Mouse (Mus musculus) G1E (cell line): Measurements from ENCODE around the gene Lrp10. TPM values are rescaled to one million over a fixed set of nuclear protein-coding genes. Genes with fewer than 3 reads are reported as not detected.

Experiments
- ATAC-seq: 2 replicates; pipeline ENCODE4 v1.8.0; 2016; ENCODE audit warnings: mild to moderate bottlenecking; ENCODE audit not compliant: insufficient number of reproducible peaks, poor library complexity, low FRiP score, severe bottlenecking; ENCODE audit errors: extremely low read depth
- DNase-seq: peaks from one replicate; pipeline ENCODE4 v3.0.0; 2012; ENCODE audit warnings: low spot score
- H3K27me3 ChIP-seq: 2 replicates; pipeline ENCODE4 v1.6.1; 2012; ENCODE audit warnings: mild to moderate bottlenecking, low read length, inconsistent platforms; ENCODE audit not compliant: insufficient read depth
- H3K36me3 ChIP-seq: replicated peaks from 2 replicates; pipeline ENCODE3; 2012; ENCODE audit warnings: mild to moderate bottlenecking, inconsistent platforms
- H3K4me1 ChIP-seq: 2 replicates; pipeline ENCODE4 v1.6.1; 2012; ENCODE audit warnings: low read depth, low read length, inconsistent platforms, mixed read lengths; ENCODE audit not compliant: insufficient read depth
- H3K4me3 ChIP-seq: 2 replicates; pipeline ENCODE4 v1.5.1; 2012; ENCODE audit warnings: low read depth, mild to moderate bottlenecking, inconsistent platforms, low read length, moderate library complexity, mixed read lengths
- H3K9me3 ChIP-seq: replicated peaks from 2 replicates; pipeline ENCODE4 v1.6.1; 2012; ENCODE audit warnings: inconsistent platforms
- CTCF ChIP-seq: IDR thresholded peaks from 2 replicates; pipeline ENCODE4 v1.5.1; 2012; ENCODE audit warnings: low read depth, low read length, inconsistent platforms, mixed read lengths
- GATA1 ChIP-seq: IDR thresholded peaks from 2 replicates; pipeline ENCODE4 v1.6.1; 2012; ENCODE audit warnings: borderline replicate concordance, low read length, inconsistent platforms, mixed read lengths
- GATA2 ChIP-seq: IDR thresholded peaks from 2 replicates; pipeline ENCODE4 v1.6.1; 2012; ENCODE audit warnings: low read depth, low read length, inconsistent platforms, borderline replicate concordance
- POLR2AphosphoS5 ChIP-seq: IDR thresholded peaks from 2 replicates; pipeline ENCODE4 v1.6.1; 2012; ENCODE audit warnings: low read depth, low read length, inconsistent platforms; ENCODE audit not compliant: insufficient replicate concordance
- TAL1 ChIP-seq: conservative IDR thresholded peaks from 2 replicates; pipeline ENCODE4 v1.6.1; 2012; ENCODE audit warnings: low read depth, low read length, inconsistent platforms, mixed read lengths
- polyA plus RNA-seq: library from polyadenylated mRNA; stranded (reverse); fragments of >175 nt; gene quantifications from 2 replicates; pipeline ENCODE4 v1.2.3, GENCODE M21; 2012
- total RNA-seq, 2 experiments: library from RNA; stranded (forward) in 1 of 2; stranded (reverse) in 1 of 2; fragments of 200-1000 nt in 1 of 2; fragments of >200 nt in 1 of 2; fragmentation: Nextera tagmentation in 1 of 2; gene quantifications; 2 replicates each; pipeline ENCODE4 v1.2.3; 2014 to 2017

Lrp10 gene
- total and polyA plus RNA-seq, 3 experiments, result 25.5 to 226 (median 36.3) TPM

- TF ChIP-seq POLR2AphosphoS5 (no peak), CTCF (peak; percentile 38; the same call in 1 of the 2 replicates)
- H3K4me3 ChIP-seq, result no peak overlapping the region
- no peaks in the 10 kb centered on the region for H3K9me3 ChIP-seq
- H3K4me1 ChIP-seq, result peaks cover 52% of the 10 kb centered on the region
- no peaks in the 10 kb centered on the region for H3K27me3 ChIP-seq
- ATAC-seq, result no peak
- peaks cover 25% of the 10 kb centered on the region for H3K36me3 ChIP-seq
- DNase-seq, result no peak
Measured at GRCm38 (mm10) chr14:54423406-54423805, 40.5 kb upstream of the Lrp10 start.

DNA sequence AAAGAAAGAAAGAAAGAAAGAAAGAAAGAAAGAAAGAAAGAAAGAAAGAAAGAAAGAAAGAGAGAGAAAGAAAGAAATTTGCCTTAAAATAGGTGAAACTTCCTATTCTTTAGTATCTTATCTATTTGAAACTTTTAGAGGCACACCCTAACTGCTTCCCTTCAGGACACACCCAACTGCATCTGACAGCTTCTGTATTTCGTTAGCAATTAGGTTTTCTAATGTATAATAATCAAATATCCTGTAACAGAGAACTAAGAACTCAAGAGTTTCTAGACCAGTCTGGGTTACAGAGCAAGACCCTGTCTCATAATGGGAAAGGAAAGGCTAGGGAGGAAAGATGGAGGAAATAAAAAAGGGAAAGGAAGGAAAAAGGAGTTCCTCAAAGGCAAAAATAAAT is 39.3 kb upstream of the Lrp10 start:
- H3K9me3 ChIP-seq, result no peaks in the 10 kb centered on the region
- H3K4me3 ChIP-seq, result no peak overlapping the region
- DNase-seq (no peak), ATAC-seq (peak; percentile 30; the same call in 1 of the 2 replicates)
- H3K27me3 ChIP-seq, result no peaks in the 10 kb centered on the region
- TF ChIP-seq POLR2AphosphoS5 (no peak), CTCF (no peak), TAL1 (no peak), GATA2 (no peak), GATA1 (no peak)
- peaks cover 28% of the 10 kb centered on the region for H3K36me3 ChIP-seq
- H3K4me1 ChIP-seq, result peaks cover 61% of the 10 kb centered on the region

DNA sequence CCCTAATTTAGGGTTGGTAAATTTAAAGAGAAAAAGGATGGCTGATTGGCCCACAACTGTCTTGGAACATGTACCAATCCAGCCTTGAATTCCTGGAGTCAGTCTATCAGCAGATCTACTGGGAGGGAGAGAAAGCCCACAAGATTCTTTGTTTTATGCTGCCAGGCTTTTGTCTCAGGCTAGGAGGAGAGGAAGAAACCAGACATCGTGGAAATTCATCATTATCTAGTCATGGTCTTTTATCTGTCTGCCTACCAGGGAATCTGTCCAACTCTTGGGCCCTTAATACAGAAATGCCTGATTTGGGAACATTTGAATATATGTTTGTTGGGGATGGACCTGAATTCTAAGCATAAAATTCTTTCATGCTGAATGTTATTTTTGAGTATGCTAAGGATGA is 38.4 kb upstream of the Lrp10 start:
- Histone ChIP-seq H3K4me3 (peak overlapping the region; percentile 95; the same call in 1 of the 2 replicates), H3K27me3 (no peaks in the 10 kb centered on the region), H3K9me3 (no peaks in the 10 kb centered on the region), H3K36me3 (peaks cover 35% of the 10 kb centered on the region), H3K4me1 (peaks cover 70% of the 10 kb centered on the region)
- TF ChIP-seq GATA1, result no peak
- no peak for TF ChIP-seq POLR2AphosphoS5
- no peak for TF ChIP-seq TAL1
- TF ChIP-seq CTCF, result no peak
- no peak for TF ChIP-seq GATA2
- ATAC-seq (no peak), DNase-seq (no peak)

GRCm38 (mm10) chr14:54426003-54426688 is 37.8 kb upstream of the Lrp10 start:
- H3K4me3 ChIP-seq, result peak overlapping the region; percentile 95
- H3K27me3 ChIP-seq, result no peaks in the 10 kb centered on the region
- ATAC-seq (0 out of 2 replicates have a peak, but pooled peaks have one; percentile 22), DNase-seq (no peak)
- H3K4me1 ChIP-seq, result peaks cover 73% of the 10 kb centered on the region
- TF ChIP-seq GATA1 (no peak), POLR2AphosphoS5 (no peak), CTCF (no peak), TAL1 (no peak), GATA2 (no peak)
- H3K36me3 ChIP-seq, result peaks cover 35% of the 10 kb centered on the region
- H3K9me3 ChIP-seq, result no peaks in the 10 kb centered on the region

DNA sequence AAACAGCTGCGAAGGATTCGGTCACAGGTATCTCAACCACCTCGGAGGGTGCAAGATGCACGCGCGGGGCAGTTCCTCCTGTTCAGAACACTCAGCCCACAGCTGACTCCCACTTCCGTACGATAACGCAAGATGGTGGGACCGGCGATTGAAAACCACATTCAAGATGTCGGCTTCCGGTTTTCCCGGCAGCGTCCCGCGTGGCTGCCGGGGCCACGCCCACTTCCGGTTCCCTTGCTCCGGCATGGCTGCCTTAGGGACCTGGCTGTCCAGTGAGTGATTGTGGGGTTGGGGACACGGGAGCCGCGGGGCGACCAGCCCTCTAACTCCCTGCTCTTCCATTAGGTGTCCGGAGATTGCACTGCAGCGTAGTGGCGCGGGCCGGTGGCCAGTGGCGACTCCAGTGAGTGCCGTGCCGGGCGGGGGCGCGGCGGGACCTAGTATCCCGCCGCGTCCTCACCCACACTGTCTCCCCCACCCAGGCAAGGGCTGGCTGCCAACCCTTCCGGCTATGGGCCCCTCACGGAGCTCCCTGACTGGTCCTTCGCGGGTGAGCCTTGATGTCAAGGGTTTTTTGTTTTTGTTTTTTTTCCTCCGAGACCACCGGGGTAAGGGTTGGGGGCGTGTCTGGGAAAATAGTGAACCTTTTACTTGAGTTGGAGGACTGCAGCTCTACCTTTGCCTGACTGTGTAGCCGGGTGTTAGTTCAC is 37.1 kb upstream of the Lrp10 start, which contains the start of gene Mrpl52:
Gene Mrpl52 (plus strand): TSS at position 221 of the 710 bp plus-strand sequence.
- Histone ChIP-seq H3K27me3 (no peaks in the 10 kb centered on the region), H3K36me3 (peaks cover 32% of the 10 kb centered on the region), H3K4me1 (peaks cover 70% of the 10 kb centered on the region), H3K4me3 (peak within 1 kb of the TSS; percentile 95), H3K9me3 (no peaks in the 10 kb centered on the region)
- peak; percentile 66 for ATAC-seq
- peak; percentile 85 for DNase-seq
- TF ChIP-seq POLR2AphosphoS5 (no peak), TAL1 (no peak; the same call in 1 of the 2 replicates), CTCF (no peak), GATA1 (no peak), GATA2 (no peak)

DNA sequence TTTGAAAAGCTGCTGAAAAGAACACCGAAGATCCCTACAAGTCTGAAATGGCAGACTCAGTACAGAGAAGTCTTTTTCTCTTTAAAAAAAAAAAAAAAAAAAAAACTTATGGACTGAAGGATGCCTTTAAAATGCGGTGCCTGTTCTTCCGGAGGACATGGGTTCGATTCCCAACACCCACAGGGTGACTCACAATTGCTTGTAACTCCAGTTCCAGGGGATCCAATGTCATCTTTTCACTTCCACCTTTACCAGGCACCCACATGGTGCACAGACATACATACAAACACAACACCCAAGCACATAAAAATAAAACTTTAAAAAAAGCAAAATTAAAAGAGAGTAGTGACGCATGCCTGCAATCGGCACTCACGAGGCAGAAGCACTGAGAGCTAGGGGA is 36.2 kb upstream of the Lrp10 start:
- Histone ChIP-seq H3K36me3 (peaks cover 30% of the 10 kb centered on the region), H3K4me1 (peaks cover 73% of the 10 kb centered on the region), H3K27me3 (no peaks in the 10 kb centered on the region), H3K4me3 (peak overlapping the region; percentile 95), H3K9me3 (no peaks in the 10 kb centered on the region)
- TF ChIP-seq GATA1, result no peak
- ATAC-seq (no peak), DNase-seq (no peak)

DNA sequence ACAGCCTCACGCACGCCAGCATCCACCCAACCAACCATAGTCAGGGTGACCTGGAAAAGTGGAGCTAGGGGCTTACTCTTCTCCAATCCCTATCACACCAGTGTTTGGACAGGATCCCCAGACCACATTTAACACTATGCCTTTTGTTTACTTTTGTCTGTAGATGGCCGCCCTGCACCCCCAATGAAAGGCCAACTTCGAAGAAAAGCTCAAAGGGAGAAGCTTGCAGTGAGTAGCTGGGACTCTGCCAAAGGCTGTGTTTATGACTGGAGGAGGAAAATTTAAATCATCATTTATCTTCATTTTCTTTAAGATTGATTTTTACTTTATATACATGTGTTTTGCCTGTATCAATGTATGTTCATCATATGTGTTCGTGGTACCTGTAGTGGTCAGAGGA is 35.5 kb upstream of the Lrp10 start:
- peak overlapping the region; percentile 20; the same call in 1 of the 2 replicates for H3K4me3 ChIP-seq
- no peaks in the 10 kb centered on the region for H3K9me3 ChIP-seq
- no peaks in the 10 kb centered on the region for H3K27me3 ChIP-seq
- H3K4me1 ChIP-seq, result peaks cover 76% of the 10 kb centered on the region
- DNase-seq (no peak), ATAC-seq (no peak)
- H3K36me3 ChIP-seq, result peaks cover 37% of the 10 kb centered on the region
- TF ChIP-seq GATA1 (no peak), CTCF (no peak), TAL1 (no peak), GATA2 (no peak), POLR2AphosphoS5 (no peak)
